In the genomic region with DNA sequence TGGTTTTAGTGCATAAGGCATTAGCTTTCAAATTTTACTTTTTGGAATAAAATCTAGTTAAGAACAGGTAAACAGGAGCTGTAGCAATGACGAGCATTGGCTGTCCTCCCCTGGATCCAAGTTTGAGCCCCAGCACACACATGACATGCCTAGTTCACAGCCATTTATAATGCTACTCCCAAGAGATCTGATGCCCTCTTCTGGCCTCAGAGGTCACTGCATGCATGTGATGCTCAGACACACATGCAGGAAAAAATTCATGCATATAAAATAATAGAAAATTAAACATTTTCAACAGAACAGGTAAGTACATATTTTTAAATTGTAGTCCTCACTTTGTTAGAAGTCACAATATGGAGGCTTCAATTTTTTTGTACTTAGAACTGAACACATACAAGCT, we compare ENCODE assay signal across 9 mouse cellular contexts.
DNase-seq lines count a peak whose midpoint lies in the region; ATAC-seq and TF ChIP-seq lines count a peak whose summit lies in the region.
"Had no signal": no experiment of that assay in that cellular context is flagged by ENCODE, and none has a peak within 500 bp of the region (broad histone marks: within the 10 kb centered on the region; RNA-seq: fewer than 3 reads in every experiment).

No protein-coding gene starts in this region.

- no peak overlapping the region for H3K9ac ChIP-seq in liver, adult 2 months (ENCODE audit: low read depth, low read length)
- no peak overlapping the region for H3K9ac ChIP-seq in liver, embryonic 12.5 days

- H3K4me3 ChIP-seq in liver, adult 2 months (ENCODE audit: insufficient read depth, low read depth, low read length) = no peak overlapping the region
- no peak overlapping the region for H3K4me3 ChIP-seq in liver, embryonic 12.5 days
- H3K4me3 ChIP-seq: megakaryocyte, embryonic 14.5 days had no signal

- peak; percentile 64; the same call in 1 of the 2 replicates for TF ChIP-seq CTCF in liver, adult 2 months (IDR thresholded peaks at IDR 0.05; ENCODE audit: low read depth, low read length)
- peak; percentile 59; the same call in 1 of the 2 replicates for TF ChIP-seq CTCF in brain, embryonic 14.5 days (IDR thresholded peaks at IDR 0.05; ENCODE audit: borderline replicate concordance, extremely low read depth, insufficient read depth, insufficient read length)

- no peak overlapping the region for H3K27ac ChIP-seq in liver, adult 2 months (replicated peaks; ENCODE audit: insufficient read depth, low read depth, low read length)
- H3K27ac ChIP-seq in liver, embryonic 12.5 days = no peak overlapping the region

- H3K79me2 ChIP-seq in liver, adult 2 months (ENCODE audit: control insufficient read depth, insufficient read depth, low read length) = no peaks in the 10 kb centered on the region; the same call in 1 of the 2 replicates

- no peak overlapping the region for H3K4me2 ChIP-seq in liver, embryonic 12.5 days

- ATAC-seq in liver, embryonic 12.5 days = no peak

- no peaks in the 10 kb centered on the region; the same call in 1 of the 2 replicates for H3K4me1 ChIP-seq in liver, adult 2 months (ENCODE audit: control insufficient read depth, insufficient read depth, low read length)
- H3K4me1 ChIP-seq in liver, embryonic 12.5 days = no peaks in the 10 kb centered on the region

- peak; percentile 35 to 80 for DNase-seq in adrenal gland, adult (ENCODE audit: inconsistent age in 2 of 2, low spot score in 1 of 2)
- no peak for DNase-seq in adrenal gland, adult 8-10 months
- DNase-seq in liver, adult 2 months (ENCODE audit: extremely low read depth, low read depth, low spot score) = peak; percentile 34
- peak; percentile 58 for DNase-seq in brain, embryonic 14.5 days (ENCODE audit: low read depth)
- peak; percentile 68 for DNase-seq in induced T-regulatory cell, adult 2 months (ENCODE audit: low read depth)
- DNase-seq in lung, postnatal 36 days = peak; percentile 83
- DNase-seq in thymus, postnatal 0 days (ENCODE audit: low spot score) = peak; percentile 49

- H3K9me3 ChIP-seq in liver, embryonic 12.5 days (replicated peaks) = no peaks in the 10 kb centered on the region
- H3K9me3 ChIP-seq: megakaryocyte, embryonic 14.5 days had no signal

- TF ChIP-seq POLR2A in liver, adult 2 months (IDR thresholded peaks at IDR 0.05; ENCODE audit: extremely low read depth, insufficient read depth, low read length) = no peak
- no peak for TF ChIP-seq POLR2A in brain, embryonic 14.5 days (IDR thresholded peaks at IDR 0.05; ENCODE audit: borderline replicate concordance, extremely low read depth, insufficient read depth, insufficient read length, poor library complexity, severe bottlenecking)

- H3K36me3 ChIP-seq in liver, adult 2 months (ENCODE audit: control insufficient read depth, insufficient read depth, low read length) = no peaks in the 10 kb centered on the region
- no peaks in the 10 kb centered on the region for H3K36me3 ChIP-seq in liver, embryonic 12.5 days

- H3K27me3 ChIP-seq in liver, adult 2 months (ENCODE audit: control insufficient read depth, insufficient read depth, low read length) = no peaks in the 10 kb centered on the region
- no peaks in the 10 kb centered on the region for H3K27me3 ChIP-seq in liver, embryonic 12.5 days (replicated peaks)
- H3K27me3 ChIP-seq: megakaryocyte, embryonic 14.5 days had no signal

- WGBS in liver, adult 2 months = 59% methylated on average over 1 of the region's 1 CpGs
- 40% methylated on average over 1 of the region's 1 CpGs for WGBS in liver, embryonic 12.5 days (ENCODE audit: insufficient replicate concordance)
